Mouse (Mus musculus) stomach, embryonic 14.5 days (tissue): ENCODE results near the gene Olfr1337. TPM values are rescaled to one million over a fixed set of nuclear protein-coding genes. Genes with fewer than 3 reads are reported as not detected.

Experiments used
- polyA plus RNA-seq: library from polyadenylated mRNA; unstranded; fragments of >200 nt; fragmentation: Nextera tagmentation; extraction: Ambion mirVana; gene quantifications from 2 replicates; pipeline ENCODE4 v1.2.1, GENCODE M21; 2014

Gene Olfr1337
- polyA plus RNA-seq, 1 experiment from 2014 or later, result not detected

Other genes with a start within 250 kb of the Olfr1337 start
- 5.0 and 6.5 TPM in 2 replicates for gene Tmem125, start 238.5 kb downstream of the Olfr1337 start, polyA plus RNA-seq
- 0.19 and 0.20 TPM in 2 replicates for gene Cfap57, start 161.8 kb downstream of the Olfr1337 start, polyA plus RNA-seq
- gene Ebna1bp2, start 161.8 kb downstream of the Olfr1337 start, polyA plus RNA-seq, result 137 and 147 TPM in 2 replicates
- not detected in 2 replicates for gene Olfr62, start 123.6 kb downstream of the Olfr1337 start, polyA plus RNA-seq
- not detected in 2 replicates for gene Olfr1342, start 89.8 kb downstream of the Olfr1337 start, polyA plus RNA-seq
- not detected in 2 replicates for gene Olfr1341, start 79.1 kb downstream of the Olfr1337 start, polyA plus RNA-seq
- not detected in 2 replicates for gene Olfr1340, start 62.4 kb downstream of the Olfr1337 start, polyA plus RNA-seq
- not detected in 2 replicates for gene Olfr1339, start 50.4 kb downstream of the Olfr1337 start, polyA plus RNA-seq
- not detected in 2 replicates for gene Olfr1338, start 23.8 kb downstream of the Olfr1337 start, polyA plus RNA-seq
- not detected in 2 replicates for gene Olfr1335, start 27.4 kb upstream of the Olfr1337 start, polyA plus RNA-seq
- gene Olfr1333, start 53.7 kb upstream of the Olfr1337 start, polyA plus RNA-seq, result not detected in 2 replicates
- not detected in 2 replicates for gene Olfr1331, start 82.1 kb upstream of the Olfr1337 start, polyA plus RNA-seq
- not detected in 2 replicates for gene Olfr1330, start 106.0 kb upstream of the Olfr1337 start, polyA plus RNA-seq
- not detected in 2 replicates for gene Olfr1329, start 134.9 kb upstream of the Olfr1337 start, polyA plus RNA-seq
- gene Olfr1328, start 156.0 kb upstream of the Olfr1337 start, polyA plus RNA-seq, result not detected in 2 replicates
- not detected in 2 replicates for gene Lao1, start 179.0 kb upstream of the Olfr1337 start, polyA plus RNA-seq